Mouse (Mus musculus): Measurements from ENCODE around the gene Cspg4.
A peak's percentile ranks its signal among the peaks of the same experiment; 100 is the strongest.

The Cspg4 gene

GRCm38 (mm10) chr9:56864832-56865231 lies at the start of gene Cspg4:
TSS of gene Cspg4 (plus strand) at chr9:56865033.
- no peak for DNase-seq (ENCODE audit: low read depth, low spot score)

GRCm38 (mm10) chr9:56824900-56825299 lies 39.9 kb upstream of the Cspg4 start:
- peak; percentile 47 for DNase-seq (ENCODE audit: low read depth, low spot score)

GRCm38 (mm10) chr9:56825476-56826213 lies 39.2 kb upstream of the Cspg4 start:
- DNase-seq (ENCODE audit: low read depth, low spot score): no peak

GRCm38 (mm10) chr9:56828146-56828545 lies 36.7 kb upstream of the Cspg4 start:
- DNase-seq (ENCODE audit: low read depth, low spot score): no peak

- no peak for DNase-seq (ENCODE audit: low read depth, low spot score)
Measured at GRCm38 (mm10) chr9:56828841-56829240, 36.0 kb upstream of the Cspg4 start.

- DNase-seq (ENCODE audit: low read depth, low spot score): no peak
Measured at GRCm38 (mm10) chr9:56830162-56830561, 34.7 kb upstream of the Cspg4 start.

GRCm38 (mm10) chr9:56831904-56832303 lies 32.9 kb upstream of the Cspg4 start:
- DNase-seq (ENCODE audit: low read depth, low spot score): peak; percentile 31

- DNase-seq (ENCODE audit: low read depth, low spot score): no peak
Measured at GRCm38 (mm10) chr9:56832900-56833299, 31.9 kb upstream of the Cspg4 start.

GRCm38 (mm10) chr9:56835152-56835551 lies 29.7 kb upstream of the Cspg4 start:
- no peak for DNase-seq (ENCODE audit: low read depth, low spot score)

GRCm38 (mm10) chr9:56840721-56841120 lies 24.1 kb upstream of the Cspg4 start:
- DNase-seq (ENCODE audit: low read depth, low spot score): no peak

GRCm38 (mm10) chr9:56841864-56842263 lies 23.0 kb upstream of the Cspg4 start:
- no peak for DNase-seq (ENCODE audit: low read depth, low spot score)

- no peak for DNase-seq (ENCODE audit: low read depth, low spot score)
Measured at GRCm38 (mm10) chr9:56842303-56842719, 22.5 kb upstream of the Cspg4 start.

GRCm38 (mm10) chr9:56843679-56844188 lies 21.1 kb upstream of the Cspg4 start:
- DNase-seq (ENCODE audit: low read depth, low spot score): peak; percentile 85

GRCm38 (mm10) chr9:56844644-56845043 lies 20.2 kb upstream of the Cspg4 start:
- no peak for DNase-seq (ENCODE audit: low read depth, low spot score)

GRCm38 (mm10) chr9:56847523-56847922 lies 17.3 kb upstream of the Cspg4 start:
- DNase-seq (ENCODE audit: low read depth, low spot score): peak; percentile 70

- DNase-seq (ENCODE audit: low read depth, low spot score): peak; percentile 27
Measured at GRCm38 (mm10) chr9:56850128-56850904, 14.5 kb upstream of the Cspg4 start.

- no peak for DNase-seq (ENCODE audit: low read depth, low spot score)
Measured at GRCm38 (mm10) chr9:56850905-56851252, 14.0 kb upstream of the Cspg4 start.

- DNase-seq (ENCODE audit: low read depth, low spot score): peak; percentile 66
Measured at GRCm38 (mm10) chr9:56851778-56852177, 13.1 kb upstream of the Cspg4 start.

GRCm38 (mm10) chr9:56857463-56857862 lies 7.4 kb upstream of the Cspg4 start:
- peak; percentile 85 for DNase-seq (ENCODE audit: low read depth, low spot score)

GRCm38 (mm10) chr9:56860035-56860434 lies 4.8 kb upstream of the Cspg4 start:
- no peak for DNase-seq (ENCODE audit: low read depth, low spot score)

- no peak for DNase-seq (ENCODE audit: low read depth, low spot score)
Measured at GRCm38 (mm10) chr9:56860486-56861269, 4.2 kb upstream of the Cspg4 start.

- no peak for DNase-seq (ENCODE audit: low read depth, low spot score)
Measured at GRCm38 (mm10) chr9:56862863-56863262, 2.0 kb upstream of the Cspg4 start.
